Mouse (Mus musculus): ENCODE results near the gene Myo16.

Myo16 gene

DNA sequence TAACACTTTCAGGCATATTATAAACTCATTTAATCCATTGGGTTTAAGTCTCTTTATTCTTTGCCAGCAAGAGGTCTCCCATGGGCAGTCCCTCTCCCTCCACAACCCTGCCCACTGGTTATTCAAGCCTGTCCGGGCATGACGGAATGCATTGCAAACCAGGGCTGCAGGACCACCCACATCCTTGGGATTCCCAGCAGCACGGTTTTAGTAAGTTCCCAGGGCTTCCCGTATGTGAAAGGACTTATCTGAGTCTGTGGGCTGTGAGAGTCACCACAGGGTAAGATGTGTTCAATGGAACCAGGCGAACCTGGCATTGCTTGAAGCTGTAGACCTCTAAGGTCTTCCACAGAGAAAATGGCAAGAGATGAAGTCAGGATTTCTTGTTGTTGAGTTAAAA is 471.6 kb downstream of the Myo16 start:
- peak; percentile 47 for DNase-seq (ENCODE audit: low read depth, low spot score)

GRCm38 (mm10) chr8:10628725-10629124 is 475.0 kb downstream of the Myo16 start:
- no peak for DNase-seq (ENCODE audit: low read depth, low spot score)

GRCm38 (mm10) chr8:10629862-10630261 is 476.2 kb downstream of the Myo16 start:
- DNase-seq (ENCODE audit: low read depth, low spot score) = no peak

GRCm38 (mm10) chr8:10631006-10631405 is 477.3 kb downstream of the Myo16 start:
- no peak for DNase-seq (ENCODE audit: low read depth, low spot score)

DNA sequence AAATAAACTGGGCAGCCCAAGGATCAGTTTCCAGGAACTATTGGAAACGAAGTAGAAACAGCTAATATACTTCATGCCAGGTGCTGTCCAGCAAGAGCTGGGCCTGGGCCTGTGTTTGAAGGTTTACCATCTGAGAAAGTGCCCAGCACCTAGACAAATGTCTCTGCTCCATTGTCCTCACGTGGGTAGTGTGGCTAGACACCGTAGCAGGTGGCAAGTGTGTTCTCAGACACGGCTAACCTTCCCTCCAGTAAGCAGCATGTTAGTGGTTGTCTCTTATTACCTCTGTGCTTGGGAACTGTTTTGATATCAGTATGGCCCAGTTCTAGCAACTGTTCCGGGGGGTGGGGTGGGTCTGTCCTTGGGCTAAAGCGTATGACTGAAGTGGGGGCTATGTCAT is 478.9 kb downstream of the Myo16 start:
- no peak for DNase-seq (ENCODE audit: low read depth, low spot score)

GRCm38 (mm10) chr8:10633360-10634140 is 479.8 kb downstream of the Myo16 start:
- DNase-seq (ENCODE audit: low read depth, low spot score) = no peak

- DNase-seq (ENCODE audit: low read depth, low spot score) = no peak
Observed at GRCm38 (mm10) chr8:10634421-10634820, 480.7 kb downstream of the Myo16 start.

- no peak for DNase-seq (ENCODE audit: low read depth, low spot score)
Observed at GRCm38 (mm10) chr8:10638871-10639270, 485.2 kb downstream of the Myo16 start.

DNA sequence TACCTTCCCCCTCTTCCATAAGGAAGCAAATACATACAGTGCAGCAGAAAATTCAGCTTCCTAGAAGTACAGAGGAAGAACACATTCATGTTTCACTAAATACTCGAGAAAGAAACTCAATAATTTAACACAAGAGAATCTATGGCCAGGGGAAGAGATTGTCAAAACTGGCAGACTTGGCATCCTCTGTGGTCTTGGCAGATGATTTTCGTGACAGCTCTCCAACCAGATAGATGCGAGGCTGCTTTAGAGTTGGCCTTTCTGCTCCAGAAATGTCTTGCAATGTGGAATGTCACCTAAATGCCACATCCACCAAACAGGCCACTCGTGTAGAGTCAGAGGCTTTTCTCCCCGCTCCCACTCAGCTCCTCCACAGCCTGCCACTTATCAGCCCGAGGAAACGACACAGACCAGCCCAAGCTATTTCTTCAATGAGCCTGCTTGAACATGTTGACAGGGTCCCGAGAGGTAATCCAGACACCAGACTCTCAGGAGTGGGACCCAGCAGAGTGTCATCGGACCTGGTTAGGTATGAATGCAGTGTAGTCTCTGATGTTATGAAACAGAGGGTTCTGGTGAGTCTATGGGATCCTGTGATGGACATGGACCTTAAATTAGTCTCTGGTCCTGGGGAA is 486.6 kb downstream of the Myo16 start:
- no peak for DNase-seq (ENCODE audit: low read depth, low spot score)

DNA sequence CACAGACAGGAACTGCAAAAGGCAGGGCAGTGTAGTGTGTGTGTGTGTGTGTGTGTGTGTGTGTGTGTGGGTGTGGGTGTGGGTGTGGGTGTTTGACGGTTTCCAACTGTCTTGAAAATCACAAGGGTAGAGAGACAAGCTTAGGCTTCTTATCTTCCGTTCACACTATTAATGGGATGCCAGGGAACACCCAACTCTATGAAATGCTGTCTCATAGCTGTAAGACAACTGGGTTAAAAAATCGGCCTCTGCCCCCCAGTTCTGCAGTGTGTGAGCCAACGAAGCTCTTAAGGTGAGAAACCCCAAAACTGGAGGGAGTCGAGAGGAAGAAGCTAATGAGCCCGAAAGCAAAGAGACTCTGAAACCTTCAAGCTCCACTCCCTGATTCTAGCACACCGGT is 487.1 kb downstream of the Myo16 start:
- DNase-seq (ENCODE audit: low read depth, low spot score) = no peak

- DNase-seq (ENCODE audit: low read depth, low spot score) = no peak
Observed at GRCm38 (mm10) chr8:10641343-10641742, 487.6 kb downstream of the Myo16 start.

- DNase-seq (ENCODE audit: low read depth, low spot score) = no peak
Observed at GRCm38 (mm10) chr8:10643244-10643643, 489.5 kb downstream of the Myo16 start.

GRCm38 (mm10) chr8:10644481-10644880 is 490.8 kb downstream of the Myo16 start:
- no peak for DNase-seq (ENCODE audit: low read depth, low spot score)

- DNase-seq (ENCODE audit: low read depth, low spot score) = no peak
Observed at GRCm38 (mm10) chr8:10645740-10646139, 492.0 kb downstream of the Myo16 start.

DNA sequence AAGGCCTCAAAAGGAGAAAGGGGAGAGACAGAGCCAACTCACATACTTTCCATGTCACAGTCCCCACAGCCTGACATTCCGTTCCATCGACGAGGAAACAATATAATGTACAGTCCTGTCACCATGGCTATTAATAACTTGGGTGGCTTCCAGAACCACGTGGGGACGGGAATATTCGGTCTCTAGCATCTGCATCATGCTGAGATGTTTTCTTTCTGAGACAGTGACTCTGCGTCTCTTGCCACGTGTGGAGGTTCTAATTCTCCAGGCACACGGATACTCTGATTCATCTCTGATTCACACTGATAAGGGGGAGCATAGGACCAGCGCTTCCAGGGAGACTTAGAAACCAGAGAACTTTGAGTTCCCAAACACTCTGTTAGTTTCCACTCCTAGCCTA is 492.8 kb downstream of the Myo16 start:
- no peak for DNase-seq (ENCODE audit: low read depth, low spot score)

- DNase-seq (ENCODE audit: low read depth, low spot score) = no peak
Observed at GRCm38 (mm10) chr8:10651546-10652315, 498.0 kb downstream of the Myo16 start.

- no peak for DNase-seq (ENCODE audit: low read depth, low spot score)
Observed at GRCm38 (mm10) chr8:10653282-10653681, 499.6 kb downstream of the Myo16 start.

- DNase-seq (ENCODE audit: low read depth, low spot score) = no peak
Observed at GRCm38 (mm10) chr8:10654922-10655518, 501.3 kb downstream of the Myo16 start.

GRCm38 (mm10) chr8:10663770-10664470 is 510.2 kb downstream of the Myo16 start:
- peak; percentile 78 for DNase-seq (ENCODE audit: low read depth, low spot score)

DNA sequence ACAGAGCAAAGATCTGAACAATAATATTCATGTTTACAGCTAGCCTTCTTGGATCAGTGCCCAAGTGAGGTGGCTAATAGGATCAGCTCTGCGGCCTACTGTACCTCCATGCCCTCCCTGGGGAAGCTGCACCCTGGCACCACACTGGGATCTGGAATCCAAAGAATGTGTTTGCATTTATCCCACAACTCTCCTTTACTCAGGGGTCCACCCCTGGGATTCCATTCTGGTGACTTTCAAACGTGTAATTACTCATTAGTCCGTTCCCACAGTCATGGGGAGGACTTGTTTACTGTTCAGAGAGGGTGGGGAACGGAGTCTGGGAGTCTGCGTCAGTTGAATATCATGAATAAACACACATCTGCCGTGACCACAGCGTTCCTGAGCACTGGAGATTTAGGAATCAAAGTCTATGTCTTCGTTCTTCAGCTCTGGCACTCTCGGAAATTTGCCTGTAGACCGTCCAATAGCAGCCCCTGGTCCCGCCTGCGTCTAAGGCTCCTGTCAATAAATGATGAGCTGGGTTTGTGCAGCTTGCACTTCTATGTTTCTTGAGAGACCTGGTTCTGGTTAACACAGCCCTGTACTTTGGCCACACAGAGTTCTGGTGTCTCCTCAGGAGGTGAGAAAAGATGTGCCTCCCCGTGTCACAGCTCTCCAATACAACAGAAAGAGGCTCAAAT is 511.3 kb downstream of the Myo16 start:
- DNase-seq (ENCODE audit: low read depth, low spot score) = peak; percentile 41

DNA sequence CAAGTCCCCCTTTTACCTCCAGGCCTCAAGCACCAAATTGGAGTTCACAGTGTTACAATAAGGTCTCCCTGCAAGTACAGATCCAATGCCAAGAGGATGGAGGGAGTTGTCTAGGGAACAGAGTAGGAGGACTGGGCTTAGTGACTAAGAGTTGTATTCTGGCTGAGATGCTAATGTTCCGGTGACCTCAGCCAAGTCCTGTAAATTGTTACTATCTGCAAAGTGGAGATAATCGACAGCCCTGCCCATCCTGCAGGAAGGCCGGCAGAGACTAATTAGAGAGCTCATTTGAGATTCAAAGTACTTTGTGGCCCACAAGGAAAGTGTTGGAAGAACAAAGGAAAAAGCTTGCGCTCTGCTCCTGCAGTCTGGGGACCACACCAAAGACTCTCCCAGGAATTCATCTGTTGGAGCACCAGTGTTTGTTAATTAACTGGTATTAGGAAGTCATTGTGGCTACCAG is 512.1 kb downstream of the Myo16 start:
- no peak for DNase-seq (ENCODE audit: low read depth, low spot score)
